Comparison of ENCODE assay signal across 8 mouse cellular contexts in the genomic region with DNA sequence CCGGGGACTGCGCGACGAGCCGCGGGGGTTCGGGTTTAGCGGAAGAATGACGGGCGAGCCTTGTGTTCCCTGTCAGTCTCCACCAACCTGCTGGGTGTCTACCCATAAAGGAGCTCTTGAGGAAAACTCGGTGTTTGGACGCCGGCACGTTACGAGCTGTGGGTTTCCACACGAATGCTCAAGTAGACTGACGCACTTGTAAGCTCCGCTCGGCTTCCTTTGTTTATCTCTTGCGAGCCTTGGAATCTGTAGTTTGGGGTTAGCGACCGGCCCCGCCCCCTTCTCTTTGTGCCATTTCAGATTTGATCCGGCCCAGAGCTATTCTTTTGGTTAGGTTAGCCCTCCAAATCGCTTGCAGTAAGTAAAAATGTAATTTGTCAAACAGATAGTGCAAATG. TPM values are rescaled to one million over a fixed set of nuclear protein-coding genes. Genes with fewer than 3 reads are reported as not detected.
DNase-seq lines count a peak whose midpoint lies in the region; ATAC-seq and TF ChIP-seq lines count a peak whose summit lies in the region.

No protein-coding gene starts in this region.

- H3K9me3 ChIP-seq in hindbrain, embryonic 13.5 days, result no peaks in the 10 kb centered on the region
- no peaks in the 10 kb centered on the region for H3K9me3 ChIP-seq in liver, postnatal 0 days (ENCODE audit: low read length)

- peak; percentile 73 for ATAC-seq in hindbrain, embryonic 13.5 days (ENCODE audit: low FRiP score)
- peak; percentile 9 for ATAC-seq in liver, postnatal 0 days

- H3K36me3 ChIP-seq in hindbrain, embryonic 13.5 days, result no peaks in the 10 kb centered on the region
- no peaks in the 10 kb centered on the region for H3K36me3 ChIP-seq in liver, postnatal 0 days (replicated peaks; ENCODE audit: insufficient read depth, low read length)

- no peak for TF ChIP-seq EP300 in liver, postnatal 0 days (IDR thresholded peaks at IDR 0.05; ENCODE audit: low read depth)

- no peak for TF ChIP-seq POLR2A in olfactory bulb, adult 2 months (IDR thresholded peaks at IDR 0.05; ENCODE audit: insufficient read depth, low read depth, low read length)

- H3K4me1 ChIP-seq in hindbrain, embryonic 13.5 days (replicated peaks), result peaks cover 15% of the 10 kb centered on the region
- H3K4me1 ChIP-seq in liver, postnatal 0 days (ENCODE audit: insufficient read depth), result peaks cover 15% of the 10 kb centered on the region
- H3K4me1 ChIP-seq in olfactory bulb, adult 2 months (ENCODE audit: control insufficient read depth, insufficient read depth, low read length), result no peaks in the 10 kb centered on the region

- peak overlapping the region; percentile 73 for H3K4me2 ChIP-seq in hindbrain, embryonic 13.5 days
- peak overlapping the region; percentile 84 for H3K4me2 ChIP-seq in liver, postnatal 0 days (ENCODE audit: low read depth, low read length)

- peak overlapping the region; percentile 87 for H3K9ac ChIP-seq in hindbrain, embryonic 13.5 days
- peak overlapping the region; percentile 85 for H3K9ac ChIP-seq in liver, postnatal 0 days (replicated peaks)

- no peak for TF ChIP-seq CTCF in liver, postnatal 0 days (IDR thresholded peaks at IDR 0.05; ENCODE audit: low read depth)
- TF ChIP-seq CTCF in olfactory bulb, adult 2 months (IDR thresholded peaks at IDR 0.05; ENCODE audit: insufficient read depth, low read depth, low read length), result 0 out of 2 replicates have a peak, but pooled peaks have one; percentile 2

- peak overlapping the region; percentile 97 for H3K27ac ChIP-seq in hindbrain, embryonic 13.5 days
- H3K27ac ChIP-seq in liver, postnatal 0 days (ENCODE audit: low read depth), result peak overlapping the region; percentile 97
- H3K27ac ChIP-seq in olfactory bulb, adult 2 months (ENCODE audit: insufficient read depth, low read depth, low read length), result peak overlapping the region; percentile 90

- DNase-seq in adrenal gland, postnatal 10 days, result peak; percentile 55
- no peak for DNase-seq in adrenal gland, postnatal 4 days (ENCODE audit: low spot score in 2 of 2)
- peak; percentile 75 for DNase-seq in 3T3-L1 (ENCODE audit: low read depth, low spot score)
- peak; percentile 62 for DNase-seq in c-Kit-positive CD71-positive TER-119-positive erythroid progenitor cells, embryonic 14.5 days (ENCODE audit: low spot score)
- no peak for DNase-seq in liver, postnatal 0 days
- no peak for DNase-seq in cerebellum, postnatal 10 days

- H3K4me3 ChIP-seq in hindbrain, embryonic 13.5 days, result peak overlapping the region; percentile 71
- peak overlapping the region; percentile 81 for H3K4me3 ChIP-seq in liver, postnatal 0 days (ENCODE audit: low read depth, low read length)
- peak overlapping the region; percentile 97 for H3K4me3 ChIP-seq in olfactory bulb, adult 2 months (ENCODE audit: insufficient read depth, low read depth, low read length)

- 0% methylated on average over 25 of the region's 25 CpGs for WGBS in hindbrain, embryonic 13.5 days
- under 1% methylated on average over 25 of the region's 25 CpGs for WGBS in liver, postnatal 0 days (ENCODE audit: insufficient replicate concordance)
- WGBS in olfactory bulb, adult 2 months, result under 1% methylated on average over 25 of the region's 25 CpGs

- H3K27me3 ChIP-seq in hindbrain, embryonic 13.5 days, result no peaks in the 10 kb centered on the region
- no peaks in the 10 kb centered on the region for H3K27me3 ChIP-seq in liver, postnatal 0 days (ENCODE audit: insufficient read depth, low read length)

RNA-seq across cellular contexts. Expression of a gene that starts 0.6 kb away (rescaled TPM):
- 10 to 100 TPM; 18.8 to 21.0 TPM for total RNA-seq in adrenal gland, postnatal 10 days (2021)
- total RNA-seq in adrenal gland, postnatal 4 days (2021), result 10 to 100 TPM; 27.7 to 32.6 TPM
- polyA plus RNA-seq in hindbrain, embryonic 13.5 days (2015; fragmentation: Nextera tagmentation; extraction: Ambion mirVana), result 33.2 and 33.8 TPM in 2 replicates
- 2.8 and 3.3 TPM in 2 replicates for polyA plus RNA-seq in liver, postnatal 0 days (2015; fragmentation: Nextera tagmentation; extraction: Ambion mirVana)
- not detected in 2 replicates for polyA plus RNA-seq in olfactory bulb, adult 2 months (2012; ENCODE audit: insufficient read depth, insufficient read length, low replicate concordance, missing spikeins)

RNA-seq across cellular contexts. Expression of a gene that starts 10.8 kb away (rescaled TPM):
- total RNA-seq in adrenal gland, postnatal 10 days (2021), result 10 to 100 TPM; 36.3 to 43.7 TPM
- 10 to 100 TPM; 45.7 to 51.9 TPM for total RNA-seq in adrenal gland, postnatal 4 days (2021)
- 95.4 and 103 TPM in 2 replicates for polyA plus RNA-seq in hindbrain, embryonic 13.5 days (2015; fragmentation: Nextera tagmentation; extraction: Ambion mirVana)
- 62.1 and 64.8 TPM in 2 replicates for polyA plus RNA-seq in liver, postnatal 0 days (2015; fragmentation: Nextera tagmentation; extraction: Ambion mirVana)
- polyA plus RNA-seq in olfactory bulb, adult 2 months (2012; ENCODE audit: insufficient read depth, insufficient read length, low replicate concordance, missing spikeins), result not detected in 2 replicates

Comparison
In these comparisons a context has a peak if more than half of its experiments do, and no peak if none do; other contexts are left out.
1. DNase-seq: peak in adrenal gland, postnatal 10 days (single experiment), 3T3-L1 (single experiment) and c-Kit-positive CD71-positive TER-119-positive erythroid progenitor cells, embryonic 14.5 days (single experiment); none in adrenal gland, postnatal 4 days (0 of 2), liver, postnatal 0 days (single experiment) and cerebellum, postnatal 10 days (0 of 2).
2. Peak in every context shown above with its lines, with median percentiles within 50 percentile points of each other: H3K27ac ChIP-seq and H3K4me3 ChIP-seq.